In the genomic region with DNA sequence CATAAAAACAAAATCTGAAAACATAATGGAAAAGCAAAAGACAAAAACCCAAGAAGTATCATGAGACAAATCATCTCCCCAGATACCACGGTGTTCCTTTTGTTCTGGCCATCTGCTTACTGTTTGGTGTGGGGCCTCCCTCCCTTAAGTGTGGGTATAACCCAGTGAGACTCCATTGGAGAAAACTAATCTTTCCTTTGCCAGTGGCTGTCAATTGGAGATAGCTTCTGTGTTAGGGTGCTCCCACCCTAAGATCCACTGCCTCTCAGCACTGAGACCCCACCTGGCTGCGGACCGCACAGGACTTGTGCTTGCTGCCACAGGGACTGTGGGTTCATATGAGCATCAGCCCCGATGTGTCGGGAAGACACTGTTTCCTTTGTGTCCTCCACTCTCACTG, we compare ENCODE assay signal across 30 mouse cellular contexts. TPM values are rescaled to one million over a fixed set of nuclear protein-coding genes. Genes with fewer than 3 reads are reported as not detected.
A peak's percentile ranks its signal among the peaks of the same experiment; 100 is the strongest.
DNase-seq lines count a peak whose midpoint lies in the region; ATAC-seq and TF ChIP-seq lines count a peak whose summit lies in the region.
"Had no signal": no experiment of that assay in that cellular context is flagged by ENCODE, and none has a peak within 500 bp of the region (broad histone marks: within the 10 kb centered on the region; RNA-seq: fewer than 3 reads in every experiment).

No protein-coding gene starts in this region.

- no peak for TF ChIP-seq CTCF in hindbrain, postnatal 0 days (IDR thresholded peaks at IDR 0.05; ENCODE audit: low read depth)
- TF ChIP-seq CTCF in MEL (IDR thresholded peaks at IDR 0.05 in 2 of 3, conservative IDR thresholded peaks at IDR 0.05 in 1 of 3; ENCODE audit: control insufficient read depth in 1 of 3, insufficient read depth in 1 of 3, low read depth in 2 of 3, low read length in 3 of 3, poor library complexity in 1 of 3, severe bottlenecking in 1 of 3), result no peak
- TF ChIP-seq CTCF in liver, embryonic 14.5 days (IDR thresholded peaks at IDR 0.05; ENCODE audit: low read depth), result no peak

- H3K4me1 ChIP-seq in hindbrain, embryonic 11.5 days (replicated peaks; ENCODE audit: control insufficient read depth, insufficient read depth, low read length), result peaks cover 2% of the 10 kb centered on the region; the same call in 1 of the 2 replicates
- H3K4me1 ChIP-seq in hindbrain, postnatal 0 days (ENCODE audit: insufficient read depth, low read length), result no peaks in the 10 kb centered on the region
- peaks cover 80% of the 10 kb centered on the region for H3K4me1 ChIP-seq in megakaryocyte, embryonic 14.5 days
- H3K4me1 ChIP-seq in MEL (ENCODE audit: control insufficient read depth in 1 of 2, insufficient read depth in 2 of 2, low read length in 2 of 2), result peaks cover 33 to 50% of the 10 kb centered on the region in 2 experiments
- peaks cover 4 to 16% of the 10 kb centered on the region in 2 experiments for H3K4me1 ChIP-seq in liver, embryonic 14.5 days (replicated peaks; ENCODE audit: control insufficient read depth in 2 of 2, insufficient read depth in 2 of 2, low read length in 1 of 2)
- H3K4me1 ChIP-seq: forebrain, embryonic 15.5 days; heart, embryonic 12.5 days; kidney, embryonic 15.5 days; neural tube, embryonic 12.5 days had no signal

- TF ChIP-seq RAD21 in MEL (IDR thresholded peaks at IDR 0.05; ENCODE audit: low read depth, low read length), result no peak

- no peaks in the 10 kb centered on the region for H3K79me2 ChIP-seq in MEL (ENCODE audit: control insufficient read depth, insufficient read depth, low read length, poor library complexity)

- no peaks in the 10 kb centered on the region for H3K9me3 ChIP-seq in hindbrain, embryonic 11.5 days (ENCODE audit: control insufficient read depth, low read length)
- no peaks in the 10 kb centered on the region for H3K9me3 ChIP-seq in hindbrain, postnatal 0 days (ENCODE audit: low read length)
- H3K9me3 ChIP-seq in megakaryocyte, embryonic 14.5 days, result no peaks in the 10 kb centered on the region
- no peaks in the 10 kb centered on the region for H3K9me3 ChIP-seq in MEL (replicated peaks; ENCODE audit: insufficient read depth, low read length)
- no peaks in the 10 kb centered on the region for H3K9me3 ChIP-seq in liver, embryonic 14.5 days (ENCODE audit: control insufficient read depth, low read length)
- H3K9me3 ChIP-seq: forebrain, embryonic 15.5 days; heart, embryonic 12.5 days; kidney, embryonic 15.5 days; limb, embryonic 13.5 days; neural tube, embryonic 12.5 days had no signal

- peak; percentile 43; the same call in 1 of the 2 replicates for ATAC-seq in hindbrain, embryonic 11.5 days (ENCODE audit: low FRiP score)
- no peak for ATAC-seq in hindbrain, postnatal 0 days
- no peak for ATAC-seq in megakaryocyte, adult 5-6 weeks (ENCODE audit: poor library complexity, severe bottlenecking)
- ATAC-seq in liver, embryonic 14.5 days (ENCODE audit: insufficient read depth), result peak; percentile 45; the same call in 1 of the 2 replicates
- ATAC-seq: forebrain, embryonic 15.5 days; lung, postnatal 0 days had no signal

- no peak for DNase-seq in hindbrain, embryonic 11.5 days (ENCODE audit: low spot score)
- DNase-seq in hindbrain, postnatal 0 days (ENCODE audit: low spot score), result no peak
- DNase-seq in MEL (ENCODE audit: low read depth, low spot score), result no peak
- no peak for DNase-seq in liver, embryonic 14.5 days (ENCODE audit: low read depth in 3 of 3, low spot score in 3 of 3)
- no peak for DNase-seq in thymus, postnatal 14 days
- DNase-seq: adrenal gland, postnatal 10 days; cerebellum, adult 11 months; cerebellum, adult 9-10 months; cerebellum, postnatal 36 days; heart, adult 2 months; heart, postnatal 4 days; kidney, adult 18-20 months; kidney, postnatal 25 days; lung, adult 18-20 months; right cerebral cortex, adult 18-20 months; right cerebral cortex, postnatal 4 days; thymus, adult 18-20 months; thymus, postnatal 36 days had no signal

- H3K36me3 ChIP-seq in hindbrain, embryonic 11.5 days (ENCODE audit: control insufficient read depth, insufficient read depth, low read length), result no peaks in the 10 kb centered on the region
- no peaks in the 10 kb centered on the region for H3K36me3 ChIP-seq in hindbrain, postnatal 0 days (ENCODE audit: insufficient read depth, low read length)
- no peaks in the 10 kb centered on the region for H3K36me3 ChIP-seq in megakaryocyte, embryonic 14.5 days (replicated peaks; ENCODE audit: low read length)
- H3K36me3 ChIP-seq in MEL (ENCODE audit: control insufficient read depth in 1 of 2, insufficient read depth in 2 of 2, low read length in 2 of 2), result peaks cover 0 to 31% of the 10 kb centered on the region in 2 experiments; a peak in 2 of 4 replicates
- no peaks in the 10 kb centered on the region for H3K36me3 ChIP-seq in liver, embryonic 14.5 days (replicated peaks; ENCODE audit: control insufficient read depth, insufficient read depth, low read depth)
- H3K36me3 ChIP-seq: forebrain, embryonic 15.5 days; heart, embryonic 12.5 days; kidney, embryonic 15.5 days; limb, embryonic 13.5 days; neural tube, embryonic 12.5 days had no signal

- no peak overlapping the region for H3K27ac ChIP-seq in hindbrain, embryonic 11.5 days (ENCODE audit: low read depth, low read length)
- no peak overlapping the region for H3K27ac ChIP-seq in hindbrain, postnatal 0 days
- H3K27ac ChIP-seq in MEL (ENCODE audit: control insufficient read depth, low read depth, low read length), result no peak overlapping the region
- no peak overlapping the region for H3K27ac ChIP-seq in liver, embryonic 14.5 days
- H3K27ac ChIP-seq: forebrain, embryonic 15.5 days; heart, adult 2 months; kidney, embryonic 15.5 days; left cerebral cortex, adult 2 months; limb, embryonic 13.5 days; macrophage; neural tube, embryonic 12.5 days; stomach, postnatal 0 days had no signal

- H3K9ac ChIP-seq in hindbrain, embryonic 11.5 days (ENCODE audit: low read depth, low read length), result no peak overlapping the region
- no peak overlapping the region for H3K9ac ChIP-seq in hindbrain, postnatal 0 days (replicated peaks; ENCODE audit: low read length)
- H3K9ac ChIP-seq in MEL (ENCODE audit: control insufficient read depth, low read depth, low read length, poor library complexity, severe bottlenecking), result no peak overlapping the region
- H3K9ac ChIP-seq in liver, embryonic 14.5 days (replicated peaks), result no peak overlapping the region
- H3K9ac ChIP-seq: forebrain, embryonic 15.5 days; heart, embryonic 12.5 days; kidney, embryonic 15.5 days; limb, embryonic 13.5 days; neural tube, embryonic 12.5 days had no signal

- no peak overlapping the region for H3K4me2 ChIP-seq in hindbrain, embryonic 11.5 days (replicated peaks; ENCODE audit: low read depth, low read length)
- no peak overlapping the region for H3K4me2 ChIP-seq in hindbrain, postnatal 0 days (ENCODE audit: low read depth, low read length)
- H3K4me2 ChIP-seq in liver, embryonic 14.5 days (ENCODE audit: low read depth), result no peak overlapping the region
- H3K4me2 ChIP-seq: forebrain, embryonic 15.5 days; heart, embryonic 12.5 days; kidney, embryonic 15.5 days; limb, embryonic 13.5 days; neural tube, embryonic 12.5 days had no signal

- 75% methylated on average over 5 of the region's 5 CpGs for WGBS in hindbrain, embryonic 11.5 days
- 74% methylated on average over 5 of the region's 5 CpGs for WGBS in hindbrain, postnatal 0 days
- WGBS in liver, embryonic 14.5 days (ENCODE audit: insufficient replicate concordance), result 52% methylated on average over 5 of the region's 5 CpGs

- no peak for TF ChIP-seq EP300 in MEL (IDR thresholded peaks at IDR 0.05; ENCODE audit: low read depth in 1 of 2, low read length in 2 of 2)
- TF ChIP-seq EP300 in liver, embryonic 14.5 days (IDR thresholded peaks at IDR 0.05; ENCODE audit: low read depth), result no peak

- H3K27me3 ChIP-seq in hindbrain, embryonic 11.5 days (ENCODE audit: control insufficient read depth, insufficient read depth, low read length), result no peaks in the 10 kb centered on the region
- no peaks in the 10 kb centered on the region for H3K27me3 ChIP-seq in hindbrain, postnatal 0 days (ENCODE audit: insufficient read depth, low read length)
- H3K27me3 ChIP-seq in megakaryocyte, embryonic 14.5 days (replicated peaks), result no peaks in the 10 kb centered on the region
- H3K27me3 ChIP-seq in MEL (ENCODE audit: control insufficient read depth in 1 of 2, insufficient read depth in 2 of 2, low read length in 2 of 2), result no peaks in the 10 kb centered on the region
- H3K27me3 ChIP-seq in liver, embryonic 14.5 days (ENCODE audit: control insufficient read depth, insufficient read depth, low read length), result no peaks in the 10 kb centered on the region
- H3K27me3 ChIP-seq: forebrain, embryonic 15.5 days; heart, embryonic 12.5 days; kidney, embryonic 15.5 days; limb, embryonic 13.5 days; neural tube, embryonic 12.5 days had no signal

- no peak overlapping the region for H3K4me3 ChIP-seq in hindbrain, embryonic 11.5 days (ENCODE audit: low read depth, low read length)
- H3K4me3 ChIP-seq in hindbrain, postnatal 0 days (ENCODE audit: low read length), result no peak overlapping the region
- peak overlapping the region; percentile 6 for H3K4me3 ChIP-seq in megakaryocyte, embryonic 14.5 days (replicated peaks)
- H3K4me3 ChIP-seq in MEL (ENCODE audit: control insufficient read depth in 1 of 2, insufficient read depth in 1 of 2, low read depth in 2 of 2, low read length in 2 of 2), result no peak overlapping the region
- no peak overlapping the region for H3K4me3 ChIP-seq in liver, embryonic 14.5 days (ENCODE audit: insufficient read depth in 1 of 2, low read depth in 2 of 2, low read length in 2 of 2)
- H3K4me3 ChIP-seq: forebrain, embryonic 15.5 days; heart, adult 2 months; heart, embryonic 12.5 days; kidney, embryonic 15.5 days; left cerebral cortex, adult 2 months; limb, embryonic 13.5 days; myocyte; neural tube, embryonic 12.5 days had no signal

- TF ChIP-seq POLR2A in MEL (IDR thresholded peaks at IDR 0.05; ENCODE audit: control insufficient read depth in 1 of 2, insufficient read depth in 1 of 2, low read depth in 1 of 2, low read length in 2 of 2, poor library complexity in 1 of 2), result no peak

TF ChIP-seq in MEL, 35 proteins besides CTCF, POLR2A, EP300 and RAD21:
- TF ChIP-seq ZNF384 (IDR thresholded peaks at IDR 0.05; ENCODE audit: low read depth, low read length) (0 out of 2 replicates have a peak, but pooled peaks have one; percentile 1), ZKSCAN1 (IDR thresholded peaks at IDR 0.05; ENCODE audit: low read depth, low read length) (no peak)

RNA-seq across cellular contexts. Expression of a gene that starts 39.9 kb away (rescaled TPM):
- 15.3 and 18.4 TPM in 2 replicates for polyA plus RNA-seq in hindbrain, embryonic 11.5 days (2014; fragmentation: Nextera tagmentation; extraction: Ambion mirVana)
- 29.1 and 39.5 TPM in 2 replicates for total RNA-seq in hindbrain, postnatal 0 days (2014; rRNA removed)
- polyA plus RNA-seq in hindbrain, postnatal 0 days (2015; fragmentation: Nextera tagmentation; extraction: Ambion mirVana), result 11.4 and 12.0 TPM in 2 replicates
- 1.0 and 1.4 TPM in 2 replicates for polyA plus RNA-seq in megakaryocyte, embryonic 14.5 days (2012; ENCODE audit: insufficient read depth, low replicate concordance)
- 12.9 and 13.1 TPM in 2 replicates for total RNA-seq in megakaryocyte, adult 5-6 weeks (2015)
- 14.3 and 15.3 TPM in 2 replicates for total RNA-seq in megakaryocyte, adult 5-6 weeks (2017)
- 41.0 and 43.8 TPM in 2 replicates for total RNA-seq in MEL (2012; rRNA removed)
- polyA plus RNA-seq in MEL (2012; ENCODE audit: insufficient read depth in 1 of 2, insufficient read length in 2 of 2, low read depth in 1 of 2, low replicate concordance in 2 of 2, missing spikeins in 1 of 2), result 10 to 100 TPM; 54.2 to 77.2 TPM
- polyA plus RNA-seq in liver, embryonic 14.5 days (2012; rRNA removed), result 2.4 and 3.1 TPM in 2 replicates
- polyA plus RNA-seq in liver, embryonic 14.5 days (2014; fragmentation: Nextera tagmentation; extraction: Ambion mirVana), result 2.8 and 2.9 TPM in 2 replicates

Comparison
In these comparisons a context has a peak if more than half of its experiments do, and no peak if none do; other contexts are left out.
1. ATAC-seq: peak in hindbrain, embryonic 11.5 days (single experiment) and liver, embryonic 14.5 days (single experiment); none in hindbrain, postnatal 0 days (single experiment) and megakaryocyte, adult 5-6 weeks (single experiment).